Mouse (Mus musculus): ENCODE data around the gene Dpf3. TPM values are rescaled to one million over a fixed set of nuclear protein-coding genes. Genes with fewer than 3 reads are reported as not detected.
A peak's percentile ranks its signal among the peaks of the same experiment; 100 is the strongest.

Gene Dpf3
- polyA plus RNA-seq (2012; rRNA removed) (1.8 and 3.0 TPM in 2 replicates), polyA plus RNA-seq (2014; fragmentation: Nextera tagmentation; extraction: Ambion mirVana) (4.0 and 4.9 TPM in 2 replicates)

- no peaks in the 10 kb centered on the region for H3K36me3 ChIP-seq (ENCODE audit: control insufficient read depth, insufficient read depth, low read length)
- H3K9me3 ChIP-seq (ENCODE audit: control insufficient read depth, low read length): no peaks in the 10 kb centered on the region
- peak within 1 kb of the TSS; percentile 55; the same call in 1 of the 2 replicates for H3K27ac ChIP-seq (replicated peaks; ENCODE audit: low read depth, low read length)
- peak within 1 kb of the TSS; percentile 63 for H3K9ac ChIP-seq (ENCODE audit: low read depth, low read length, severe bottlenecking)
- peaks cover 15% of the 10 kb centered on the region for H3K4me1 ChIP-seq (ENCODE audit: control insufficient read depth, insufficient read depth, low read length)
- ATAC-seq (ENCODE audit: low FRiP score, low read depth) (peak; percentile 94), DNase-seq (ENCODE audit: low spot score) (peak; percentile 96)
- peak within 1 kb of the TSS; percentile 100 for H3K4me2 ChIP-seq (replicated peaks; ENCODE audit: low read depth, low read length, severe bottlenecking)
- WGBS: under 1% methylated on average over 31 of the region's 31 CpGs
- TF ChIP-seq POLR2A (IDR thresholded peaks at IDR 0.05; ENCODE audit: borderline replicate concordance, extremely low read depth, insufficient read depth, insufficient read length): no peak
- peak within 1 kb of the TSS; percentile 65 for H3K4me3 ChIP-seq (replicated peaks; ENCODE audit: low read length)
- H3K27me3 ChIP-seq (ENCODE audit: control insufficient read depth, insufficient read depth, low read length): peaks cover 35% of the 10 kb centered on the region
Observed at GRCm38 (mm10) chr12:83487476-83487991, at the start of gene Dpf3. Gene Dpf3 (minus strand): TSS chr12:83487716.

- H3K9me3 ChIP-seq (ENCODE audit: control insufficient read depth, low read length): no peaks in the 10 kb centered on the region
- ATAC-seq (ENCODE audit: low FRiP score, low read depth): no peak
- no peak overlapping the region for H3K27ac ChIP-seq (replicated peaks; ENCODE audit: low read depth, low read length)
- WGBS: 43% methylated on average over 9 of the region's 9 CpGs
- no peak overlapping the region for H3K4me2 ChIP-seq (replicated peaks; ENCODE audit: low read depth, low read length, severe bottlenecking)
- peaks cover 6% of the 10 kb centered on the region; the same call in 1 of the 2 replicates for H3K4me1 ChIP-seq (ENCODE audit: control insufficient read depth, insufficient read depth, low read length)
- no peak overlapping the region for H3K9ac ChIP-seq (ENCODE audit: low read depth, low read length, severe bottlenecking)
- no peak for TF ChIP-seq POLR2A (IDR thresholded peaks at IDR 0.05; ENCODE audit: borderline replicate concordance, extremely low read depth, insufficient read depth, insufficient read length)
- H3K4me3 ChIP-seq (replicated peaks; ENCODE audit: low read length): no peak overlapping the region
- H3K27me3 ChIP-seq (ENCODE audit: control insufficient read depth, insufficient read depth, low read length): no peaks in the 10 kb centered on the region
- H3K36me3 ChIP-seq (ENCODE audit: control insufficient read depth, insufficient read depth, low read length): peaks cover 72% of the 10 kb centered on the region
- DNase-seq (ENCODE audit: low spot score): peak; percentile 55
Observed at GRCm38 (mm10) chr12:83536039-83536438, 48.5 kb upstream of the Dpf3 start.

GRCm38 (mm10) chr12:83535428-83535827, 47.9 kb upstream of the Dpf3 start:
- no peak for DNase-seq (ENCODE audit: low spot score)

GRCm38 (mm10) chr12:83534190-83534589, 46.7 kb upstream of the Dpf3 start:
- TF ChIP-seq POLR2A (IDR thresholded peaks at IDR 0.05; ENCODE audit: borderline replicate concordance, extremely low read depth, insufficient read depth, insufficient read length): no peak
- 68% methylated on average over 3 of the region's 3 CpGs for whole genome bisulfite sequencing
- H3K27ac ChIP-seq (replicated peaks; ENCODE audit: low read depth, low read length): no peak overlapping the region
- peaks cover 59% of the 10 kb centered on the region for H3K36me3 ChIP-seq (ENCODE audit: control insufficient read depth, insufficient read depth, low read length)
- H3K4me3 ChIP-seq (replicated peaks; ENCODE audit: low read length): no peak overlapping the region
- ATAC-seq (ENCODE audit: low FRiP score, low read depth): no peak
- no peak overlapping the region for H3K9ac ChIP-seq (ENCODE audit: low read depth, low read length, severe bottlenecking)
- no peak overlapping the region for H3K4me2 ChIP-seq (replicated peaks; ENCODE audit: low read depth, low read length, severe bottlenecking)
- no peaks in the 10 kb centered on the region for H3K27me3 ChIP-seq (ENCODE audit: control insufficient read depth, insufficient read depth, low read length)
- DNase-seq (ENCODE audit: low spot score): no peak
- no peaks in the 10 kb centered on the region for H3K9me3 ChIP-seq (ENCODE audit: control insufficient read depth, low read length)
- peaks cover 6% of the 10 kb centered on the region; the same call in 1 of the 2 replicates for H3K4me1 ChIP-seq (ENCODE audit: control insufficient read depth, insufficient read depth, low read length)

More at GRCm38 (mm10) chr12:83535428-83535827, 47.9 kb upstream of the Dpf3 start:
- Histone ChIP-seq H3K36me3 (ENCODE audit: control insufficient read depth, insufficient read depth, low read length) (peaks cover 66% of the 10 kb centered on the region), H3K4me2 (replicated peaks; ENCODE audit: low read depth, low read length, severe bottlenecking) (no peak overlapping the region), H3K27me3 (ENCODE audit: control insufficient read depth, insufficient read depth, low read length) (no peaks in the 10 kb centered on the region), H3K9me3 (ENCODE audit: control insufficient read depth, low read length) (no peaks in the 10 kb centered on the region), H3K4me3 (replicated peaks; ENCODE audit: low read length) (no peak overlapping the region), H3K9ac (ENCODE audit: low read depth, low read length, severe bottlenecking) (no peak overlapping the region), H3K27ac (replicated peaks; ENCODE audit: low read depth, low read length) (no peak overlapping the region), H3K4me1 (ENCODE audit: control insufficient read depth, insufficient read depth, low read length) (peaks cover 6% of the 10 kb centered on the region; the same call in 1 of the 2 replicates)
- 60% methylated on average over 11 of the region's 11 CpGs for WGBS
- ATAC-seq (ENCODE audit: low FRiP score, low read depth): no peak
- TF ChIP-seq POLR2A (IDR thresholded peaks at IDR 0.05; ENCODE audit: borderline replicate concordance, extremely low read depth, insufficient read depth, insufficient read length): no peak

GRCm38 (mm10) chr12:83532966-83533365, 45.5 kb upstream of the Dpf3 start:
- H3K9me3 ChIP-seq (ENCODE audit: control insufficient read depth, low read length): no peaks in the 10 kb centered on the region
- no peak overlapping the region for H3K9ac ChIP-seq (ENCODE audit: low read depth, low read length, severe bottlenecking)
- WGBS: 81% methylated on average over 3 of the region's 3 CpGs
- TF ChIP-seq POLR2A (IDR thresholded peaks at IDR 0.05; ENCODE audit: borderline replicate concordance, extremely low read depth, insufficient read depth, insufficient read length): no peak
- H3K4me3 ChIP-seq (replicated peaks; ENCODE audit: low read length): no peak overlapping the region
- no peaks in the 10 kb centered on the region for H3K27me3 ChIP-seq (ENCODE audit: control insufficient read depth, insufficient read depth, low read length)
- peaks cover 6% of the 10 kb centered on the region; the same call in 1 of the 2 replicates for H3K4me1 ChIP-seq (ENCODE audit: control insufficient read depth, insufficient read depth, low read length)
- no peak for DNase-seq (ENCODE audit: low spot score)
- H3K27ac ChIP-seq (replicated peaks; ENCODE audit: low read depth, low read length): no peak overlapping the region
- H3K36me3 ChIP-seq (ENCODE audit: control insufficient read depth, insufficient read depth, low read length): peaks cover 50% of the 10 kb centered on the region
- ATAC-seq (ENCODE audit: low FRiP score, low read depth): no peak
- no peak overlapping the region for H3K4me2 ChIP-seq (replicated peaks; ENCODE audit: low read depth, low read length, severe bottlenecking)

Data from limb, embryonic 14.5 days (tissue).